In genomic region chrX:12762334-12763126, GRCm38 (mm10) we compare ENCODE assay signal across 9 mouse cellular contexts. TPM values are rescaled to one million over a fixed set of nuclear protein-coding genes. Genes with fewer than 3 reads are reported as not detected.
A peak's percentile ranks its signal among the peaks of the same experiment; 100 is the strongest.
DNase-seq lines count a peak whose midpoint lies in the region; ATAC-seq lines count a peak whose summit lies in the region.
"Had no signal": no experiment of that assay in that cellular context is flagged by ENCODE, and none has a peak within 500 bp of the region (broad histone marks: within the 10 kb centered on the region; RNA-seq: fewer than 3 reads in every experiment).

No protein-coding gene starts in this region.

- peak; percentile 53 for ATAC-seq in frontal cortex, adult (ENCODE audit: low TSS enrichment)
- ATAC-seq in intestine, embryonic 15.5 days = no peak
- ATAC-seq in neural tube, embryonic 13.5 days (ENCODE audit: low read depth) = 0 out of 2 replicates have a peak, but pooled peaks have one; percentile 28

- H3K9me3 ChIP-seq in intestine, embryonic 15.5 days = no peaks in the 10 kb centered on the region
- H3K9me3 ChIP-seq in neural tube, embryonic 13.5 days = no peaks in the 10 kb centered on the region

- no peaks in the 10 kb centered on the region for H3K4me1 ChIP-seq in intestine, embryonic 15.5 days (replicated peaks)
- H3K4me1 ChIP-seq in neural tube, embryonic 13.5 days (replicated peaks) = peaks cover 12% of the 10 kb centered on the region

- peaks cover 9% of the 10 kb centered on the region for H3K27me3 ChIP-seq in intestine, embryonic 15.5 days (replicated peaks)
- H3K27me3 ChIP-seq in neural tube, embryonic 13.5 days = 0 out of 2 replicates have a peak, but pooled peaks cover 5% of the 10 kb centered on the region
- H3K27me3 ChIP-seq: Patski had no signal

- DNase-seq in frontal cortex, postnatal 10 days (ENCODE audit: low spot score in 2 of 2) = no peak
- DNase-seq in thymus, postnatal 0 days (ENCODE audit: low spot score) = peak; percentile 22
- no peak for DNase-seq in thymus, adult 18-20 months
- no peak for DNase-seq in spleen, postnatal 4 days (ENCODE audit: low spot score in 2 of 2)
- no peak for DNase-seq in c-Kit-positive CD71-positive TER-119-positive erythroid progenitor cells, embryonic 14.5 days (ENCODE audit: low spot score)

- 16% methylated on average over 29 of the region's 32 CpGs for WGBS in intestine, embryonic 15.5 days
- 14% methylated on average over 31 of the region's 32 CpGs for WGBS in neural tube, embryonic 13.5 days

- peak overlapping the region; percentile 50 for H3K4me2 ChIP-seq in intestine, embryonic 15.5 days (replicated peaks)
- peak overlapping the region; percentile 60 for H3K4me2 ChIP-seq in neural tube, embryonic 13.5 days

- H3K9ac ChIP-seq in intestine, embryonic 15.5 days = peak overlapping the region; percentile 78
- H3K9ac ChIP-seq in neural tube, embryonic 13.5 days = peak overlapping the region; percentile 84

- H3K27ac ChIP-seq in intestine, embryonic 15.5 days = peak overlapping the region; percentile 94
- peak overlapping the region; percentile 96 for H3K27ac ChIP-seq in neural tube, embryonic 13.5 days (replicated peaks)

- no peaks in the 10 kb centered on the region for H3K36me3 ChIP-seq in intestine, embryonic 15.5 days
- H3K36me3 ChIP-seq in neural tube, embryonic 13.5 days = no peaks in the 10 kb centered on the region

- H3K4me3 ChIP-seq in intestine, embryonic 15.5 days (replicated peaks) = peak overlapping the region; percentile 60
- H3K4me3 ChIP-seq in neural tube, embryonic 13.5 days = peak overlapping the region; percentile 66

RNA-seq across cellular contexts. Expression of gene Med14, which starts 0.7 kb away (rescaled TPM):
- 15.3 and 15.6 TPM in 2 replicates for polyA plus RNA-seq in thymus, postnatal 0 days (2015; fragmentation: Nextera tagmentation; extraction: Ambion mirVana)
- polyA plus RNA-seq in intestine, embryonic 15.5 days (2015; fragmentation: Nextera tagmentation; extraction: Ambion mirVana) = 10.0 and 10.6 TPM in 2 replicates
- 13.9 and 14.8 TPM in 2 replicates for polyA plus RNA-seq in neural tube, embryonic 13.5 days (2015; fragmentation: Nextera tagmentation; extraction: Ambion mirVana)
